Mouse (Mus musculus): ENCODE results near the gene Zdhhc18. TPM values are rescaled to one million over a fixed set of nuclear protein-coding genes. Genes with fewer than 3 reads are reported as not detected.

The Zdhhc18 gene
- 3.5 TPM in 2 replicates for polyA plus RNA-seq (2012; rRNA removed)

DNA sequence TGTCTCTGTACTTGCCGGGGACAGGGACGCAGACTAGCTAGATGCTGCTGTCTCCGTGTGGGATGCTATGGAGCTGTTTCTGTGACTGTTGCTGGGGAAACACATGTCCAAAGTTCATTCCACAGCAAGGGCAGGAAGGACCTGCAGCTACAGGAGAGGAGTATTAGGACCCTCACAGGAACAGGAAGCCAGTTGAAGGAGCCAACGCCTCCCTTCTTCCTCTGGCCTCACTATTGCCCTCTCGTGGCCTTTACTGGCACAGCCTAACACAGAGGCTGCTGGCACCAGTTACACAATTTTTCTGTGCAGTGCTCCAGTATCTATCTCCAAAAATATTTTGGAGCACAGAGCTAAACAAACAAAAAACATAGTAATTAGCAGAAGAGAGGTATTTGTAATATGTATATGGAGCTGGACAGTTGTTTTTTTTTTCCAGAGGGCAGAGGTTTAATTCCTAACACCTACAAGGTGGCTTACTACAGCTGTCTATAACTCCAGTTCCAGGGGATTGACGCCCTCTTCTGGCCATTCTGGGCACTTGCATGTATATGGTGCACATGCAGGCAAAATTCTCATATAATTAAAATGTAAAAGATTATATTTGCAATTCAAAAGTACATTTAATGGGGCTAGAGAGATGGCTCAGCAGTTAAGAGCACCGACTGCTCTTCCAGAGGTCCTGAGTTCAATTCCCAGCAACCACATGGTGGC is at the start of gene Zdhhc18:
Gene Zdhhc18, minus strand, starts transcription at position 166 of the 711 bp plus-strand sequence.

DNA sequence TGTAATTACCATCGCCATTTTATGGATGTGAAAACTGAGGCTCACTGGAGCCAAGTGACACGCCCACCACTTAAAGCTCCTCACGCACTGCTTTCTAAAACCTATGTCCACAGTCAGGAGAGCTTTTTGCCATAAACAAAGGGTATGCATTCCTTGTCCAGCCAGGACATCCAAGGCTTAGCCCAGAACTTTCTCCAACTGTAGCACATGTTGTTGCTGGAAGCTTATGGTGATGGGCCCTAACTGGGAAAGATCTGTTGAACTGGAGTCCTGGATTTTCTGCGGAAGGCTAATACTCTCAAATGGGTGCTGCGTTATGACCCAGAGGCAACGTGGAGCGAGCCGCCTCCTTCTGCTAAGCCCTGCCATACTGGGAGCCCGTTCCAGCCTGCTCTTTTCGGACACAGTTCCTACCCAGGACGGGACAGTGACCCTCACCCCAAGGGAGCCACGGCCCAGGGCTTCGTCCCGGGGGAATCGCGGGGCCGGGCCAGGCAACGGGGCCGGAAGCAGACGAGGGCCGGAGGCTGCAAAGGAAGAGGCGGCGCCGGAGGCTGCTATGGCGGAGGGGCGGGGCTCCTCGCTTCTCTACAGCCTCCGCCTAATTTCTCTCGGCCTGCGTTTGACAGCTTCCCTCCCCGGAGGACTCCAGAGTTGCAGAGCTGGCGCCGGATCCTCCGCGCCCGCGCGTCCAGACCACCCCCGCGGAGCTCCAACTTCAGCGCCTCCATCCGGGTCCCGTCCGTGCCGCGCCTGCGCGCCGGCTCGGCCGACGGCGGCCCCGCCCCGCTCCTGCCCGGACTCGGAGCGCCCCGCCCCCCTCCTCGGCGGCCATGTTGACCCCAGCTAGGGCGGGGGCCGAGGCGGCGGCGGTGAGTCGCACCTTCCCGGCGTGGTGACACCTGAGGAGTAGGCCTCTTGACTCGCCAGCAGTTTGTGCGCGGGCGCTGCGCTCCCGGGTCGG is 22.2 kb upstream of the Zdhhc18 start, which contains the start of gene Pigv:
Gene Pigv, minus strand, starts transcription at position 767 of the 964 bp plus-strand sequence.

DNA sequence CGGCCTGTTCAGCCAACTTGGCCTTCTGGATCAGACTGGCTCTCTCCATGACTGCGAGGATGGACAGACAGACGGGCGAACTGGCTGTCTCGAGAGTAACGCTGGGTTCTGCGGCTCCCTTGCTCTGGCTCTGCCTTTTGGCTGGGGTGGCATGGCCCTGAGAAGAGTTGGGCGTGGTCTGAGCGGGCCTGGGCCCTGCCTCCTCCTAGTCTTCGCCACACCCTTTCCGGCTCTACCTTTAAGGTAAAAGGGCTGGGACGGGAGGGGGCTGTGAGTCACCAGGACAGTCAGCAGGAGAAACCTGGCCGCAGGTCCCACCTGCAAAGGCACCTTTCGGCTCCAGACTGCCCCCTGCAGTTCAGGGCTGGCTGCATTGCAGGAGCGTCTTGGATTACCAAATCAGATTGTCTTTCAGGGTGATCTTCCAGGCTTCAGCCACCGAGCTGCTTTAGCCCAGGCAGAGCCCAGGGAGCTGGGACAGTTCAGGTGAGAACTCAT is 48.2 kb downstream of the Zdhhc18 start, which contains the start of gene Sfn:
Gene Sfn, minus strand, starts transcription at position 448 of the 498 bp plus-strand sequence.

DNA sequence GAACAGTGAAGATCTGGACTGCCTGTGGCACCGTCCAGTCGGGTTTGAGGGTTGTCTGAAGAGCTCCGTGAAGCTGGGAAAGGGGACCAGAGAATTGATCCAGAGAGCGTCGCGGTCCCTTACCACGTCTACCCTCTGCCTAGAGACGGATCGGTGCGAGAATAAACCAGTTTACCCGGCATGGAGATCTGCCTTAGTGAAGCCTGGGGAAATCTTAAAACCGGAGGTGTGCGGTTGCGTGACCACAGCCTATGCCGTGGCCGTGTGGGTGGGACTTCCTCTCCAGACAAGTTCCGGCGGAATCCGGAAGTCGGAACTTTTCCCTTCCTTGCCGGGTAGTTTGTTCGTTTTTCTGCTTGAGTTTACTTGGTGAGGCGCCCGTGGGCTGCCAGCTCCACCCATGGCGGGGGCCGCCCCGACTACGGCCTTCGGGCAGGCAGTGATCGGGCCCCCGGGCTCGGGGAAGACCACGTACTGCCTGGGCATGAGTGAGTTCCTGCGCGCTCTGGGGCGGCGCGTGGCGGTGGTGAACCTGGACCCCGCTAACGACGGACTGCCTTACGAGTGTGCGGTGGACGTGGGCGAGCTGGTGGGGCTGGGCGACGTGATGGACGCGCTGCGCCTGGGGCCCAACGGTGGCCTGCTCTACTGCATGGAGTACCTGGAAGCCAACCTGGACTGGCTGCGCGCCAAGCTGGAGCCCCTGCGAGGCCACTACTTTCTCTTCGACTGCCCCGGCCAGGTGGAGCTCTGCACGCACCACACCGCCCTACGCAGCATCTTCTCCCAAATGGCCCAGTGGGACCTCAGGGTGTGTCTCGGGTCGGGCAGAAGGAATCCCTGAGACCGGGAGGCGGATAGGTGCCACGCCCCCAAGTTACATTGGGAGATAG is 65.6 kb downstream of the Zdhhc18 start, which contains the start of gene Gpn2:
Gene Gpn2, plus strand, starts transcription at position 304 of the 893 bp plus-strand sequence.

DNA sequence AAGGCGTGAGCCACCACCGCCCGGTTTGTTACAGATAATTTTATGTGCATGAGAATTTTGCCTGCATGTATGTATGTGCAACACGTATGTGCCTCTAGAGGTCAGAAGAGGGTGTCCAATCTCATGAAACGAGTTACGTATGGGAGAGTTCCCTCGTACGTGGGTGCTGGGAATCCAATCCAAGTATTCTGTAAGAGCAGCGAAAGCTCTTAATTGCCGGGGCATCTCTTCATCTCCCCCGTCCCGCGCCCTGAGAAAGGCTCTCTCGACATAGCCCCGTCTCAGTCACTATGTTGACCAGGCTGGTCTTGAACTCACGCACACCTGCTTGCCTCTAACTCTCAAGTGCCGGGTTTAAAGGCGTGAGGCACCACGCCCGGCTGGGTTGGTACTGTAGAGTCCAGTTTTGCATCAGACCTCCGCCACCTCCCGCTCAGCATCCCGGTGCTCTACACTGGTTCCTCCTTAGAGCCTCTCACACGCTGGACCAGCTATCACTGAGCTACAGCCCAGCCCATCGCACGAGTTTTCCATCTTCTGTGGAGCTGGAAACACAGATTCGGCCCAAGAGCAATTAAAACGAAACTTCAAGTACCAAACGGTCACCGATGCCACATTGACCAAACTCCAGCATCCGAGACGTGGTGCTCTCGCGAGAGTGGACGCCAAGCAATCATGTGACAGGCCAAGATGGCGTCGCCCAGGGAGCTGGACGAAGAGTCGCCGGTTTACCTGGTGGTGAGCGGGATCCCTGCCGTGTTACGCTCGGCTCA is 75.7 kb downstream of the Zdhhc18 start, which contains the start of gene Gpatch3:
Gene Gpatch3, plus strand, starts transcription at position 676 of the 773 bp plus-strand sequence.

Other genes with a start within 250 kb of the Zdhhc18 start
- gene Tent5b, start 170.0 kb downstream of the Zdhhc18 start, polyA plus RNA-seq (2012; rRNA removed), result 0.01 and 0.06 TPM in 2 replicates
- gene Trnp1, start 151.6 kb downstream of the Zdhhc18 start, polyA plus RNA-seq (2012; rRNA removed), result 0.05 and 0.15 TPM in 2 replicates
- 0.25 and 0.28 TPM in 2 replicates for gene Kdf1, start 131.2 kb downstream of the Zdhhc18 start, polyA plus RNA-seq (2012; rRNA removed)
- gene Nudc, start 104.2 kb downstream of the Zdhhc18 start, polyA plus RNA-seq (2012; rRNA removed), result 139 and 147 TPM in 2 replicates
- gene Nr0b2, start 96.8 kb downstream of the Zdhhc18 start, polyA plus RNA-seq (2012; rRNA removed), result 0.32 and 0.50 TPM in 2 replicates
- 3.1 and 3.7 TPM in 2 replicates for gene Gpatch3, start 75.4 kb downstream of the Zdhhc18 start, polyA plus RNA-seq (2012; rRNA removed)
- gene Gpn2, start 65.8 kb downstream of the Zdhhc18 start, polyA plus RNA-seq (2012; rRNA removed), result 12.7 and 14.3 TPM in 2 replicates
- 0.36 and 0.89 TPM in 2 replicates for gene Sfn, start 48.0 kb downstream of the Zdhhc18 start, polyA plus RNA-seq (2012; rRNA removed)
- gene Pigv, start 22.5 kb upstream of the Zdhhc18 start, polyA plus RNA-seq (2012; rRNA removed), result 3.1 and 3.8 TPM in 2 replicates
- 9.7 and 12.6 TPM in 2 replicates for gene Arid1a, start 106.6 kb upstream of the Zdhhc18 start, polyA plus RNA-seq (2012; rRNA removed)
- 24.4 and 28.9 TPM in 2 replicates for gene Rps6ka1, start 237.6 kb upstream of the Zdhhc18 start, polyA plus RNA-seq (2012; rRNA removed)

Data from liver, embryonic 14 days (tissue).